Mouse (Mus musculus) liver, embryonic 14.5 days (tissue): ENCODE measurements around the gene Ube2i. TPM values are rescaled to one million over a fixed set of nuclear protein-coding genes. Genes with fewer than 3 reads are reported as not detected.

Source experiments
- ATAC-seq: fragments of 200-750 bp; cut with Nextera tagmentation; 2 replicates; pipeline ENCODE4 v1.8.0; 2017; ENCODE audit warnings: moderate number of reproducible peaks, mild to moderate bottlenecking, moderate library complexity; ENCODE audit not compliant: insufficient read depth
- DNase-seq, 3 experiments: peaks; one replicate each; pipeline ENCODE4 v3.0.0-alpha.2; 2012 to 2013; ENCODE audit warnings: low read depth in 3 of 3, low spot score in 3 of 3
- H3K27ac ChIP-seq: fragments of 300-500 bp; sonication (generic); 2 replicates; pipeline ENCODE4 v1.5.1; 2014; ENCODE audit warnings: moderate library complexity, mild to moderate bottlenecking, control low read depth, inconsistent platforms
- H3K27me3 ChIP-seq: fragments of 300-500 bp; sonication (generic); 2 replicates; pipeline ENCODE4 v1.6.1; 2014; ENCODE audit warnings: mild to moderate bottlenecking, low read length, moderate library complexity; ENCODE audit not compliant: control insufficient read depth, insufficient read depth
- H3K36me3 ChIP-seq: fragments of 300-500 bp; sonication (generic); replicated peaks from 2 replicates; pipeline ENCODE4 v1.6.1; 2014; ENCODE audit warnings: low read depth; ENCODE audit not compliant: control insufficient read depth, insufficient read depth
- H3K4me1 ChIP-seq, 2 experiments: fragments of 200-500 bp in 1 of 2; fragments of 300-500 bp in 1 of 2; sonication (generic) in 1 of 2; replicated peaks; 2 replicates each; pipeline ENCODE4 v1.6.1; 2012 to 2014; ENCODE audit warnings: antibody characterized with exemption in 1 of 2, inconsistent platforms in 1 of 2, low read length in 1 of 2; ENCODE audit not compliant: control insufficient read depth in 2 of 2, insufficient read depth in 2 of 2
- H3K4me2 ChIP-seq: fragments of 300-500 bp; sonication (generic); 2 replicates; pipeline ENCODE4 v1.6.1; 2014; ENCODE audit warnings: low read depth, mild to moderate bottlenecking, control low read depth, moderate library complexity
- H3K4me3 ChIP-seq, 2 experiments: fragments of 200-500 bp in 1 of 2; fragments of 300-500 bp in 1 of 2; sonication (generic) in 1 of 2; 2 replicates each; pipeline ENCODE4 v1.5.1; 2012 to 2014; ENCODE audit warnings: low read depth in 2 of 2, low read length in 2 of 2, mild to moderate bottlenecking in 2 of 2, control low read depth in 1 of 2, inconsistent platforms in 1 of 2, moderate library complexity in 1 of 2; ENCODE audit not compliant: insufficient read depth in 1 of 2
- H3K9ac ChIP-seq: fragments of 300-500 bp; sonication (generic); replicated peaks from 2 replicates; pipeline ENCODE4 v1.6.1; 2014; ENCODE audit warnings: mild to moderate bottlenecking, control low read depth, moderate library complexity
- H3K9me3 ChIP-seq: fragments of 300-500 bp; sonication (generic); 2 replicates; pipeline ENCODE4 v1.6.1; 2016; ENCODE audit warnings: low read length, mixed read lengths; ENCODE audit not compliant: control insufficient read depth
- CTCF ChIP-seq: IDR thresholded peaks from 2 replicates; pipeline ENCODE4 v1.5.1; 2016; ENCODE audit warnings: antibody characterized with exemption, low read depth, control low read depth
- EP300 ChIP-seq: IDR thresholded peaks from 2 replicates; pipeline ENCODE4 v1.6.1; 2016; ENCODE audit warnings: antibody characterized with exemption, low read depth
- WGBS: fragments of 180-500 bp; shearing (Covaris S2); extraction: QIAGEN DNeasy Blood & Tissue Kit; methylation state at CpG from one replicate; pipeline ENCODE4 v1.1.7; 2014; ENCODE audit not compliant: insufficient replicate concordance; 5-methylcytosine and 5-hydroxymethylcytosine counted together
- microRNA-seq: library from miRNA; unstranded; fragments of <30 nt; microRNA quantifications from one replicate; pipeline ENCODE4, GENCODE M21; 2016
- polyA plus RNA-seq, 2 experiments: library from polyadenylated mRNA; depleted of rRNA in 1 of 2; stranded (reverse) in 1 of 2; unstranded in 1 of 2; fragments of >200 nt; fragmentation: Nextera tagmentation in 1 of 2; extraction: Ambion mirVana in 1 of 2; gene quantifications; 2 replicates each; pipeline versions ENCODE4 v1.2.1 to v1.2.3; 2012 to 2014

The Ube2i gene
- polyA plus RNA-seq, 2 experiments, result 168 to 244 TPM

GRCm38 (mm10) chr17:25219492-25220295, 54.7 kb downstream of the Ube2i start:
- H3K9me3 ChIP-seq, result no peaks in the 10 kb centered on the region
- no peak overlapping the region for H3K4me2 ChIP-seq
- ATAC-seq (no peak), DNase-seq (no peak)
- no peak overlapping the region for H3K9ac ChIP-seq
- no peaks in the 10 kb centered on the region for H3K27me3 ChIP-seq
- H3K4me3 ChIP-seq, result no peak overlapping the region
- 79% methylated on average over 15 of the region's 15 CpGs for WGBS
- no peak overlapping the region for H3K27ac ChIP-seq
- H3K4me1 ChIP-seq, result peaks cover 23 to 28% of the 10 kb centered on the region in 2 experiments
- TF ChIP-seq CTCF, result no peak
- TF ChIP-seq EP300, result no peak
- H3K36me3 ChIP-seq, result no peaks in the 10 kb centered on the region; the same call in none of the 2 replicates

- H3K27ac ChIP-seq, result no peak overlapping the region
- TF ChIP-seq CTCF (no peak), EP300 (no peak)
- peaks cover 15 to 20% of the 10 kb centered on the region in 2 experiments for H3K4me1 ChIP-seq
- no peak overlapping the region for H3K4me3 ChIP-seq
- no peaks in the 10 kb centered on the region for H3K9me3 ChIP-seq
- H3K36me3 ChIP-seq, result no peaks in the 10 kb centered on the region; the same call in none of the 2 replicates
- H3K4me2 ChIP-seq, result no peak overlapping the region
- ATAC-seq (no peak), DNase-seq (no peak)
- no peak overlapping the region for H3K9ac ChIP-seq
- WGBS, result 76% methylated on average over 9 of the region's 9 CpGs
- no peaks in the 10 kb centered on the region for H3K27me3 ChIP-seq
Observed at GRCm38 (mm10) chr17:25218967-25219366, 55.5 kb downstream of the Ube2i start.

- Histone ChIP-seq H3K27me3 (no peaks in the 10 kb centered on the region), H3K4me3 (no peak overlapping the region), H3K27ac (no peak overlapping the region), H3K4me2 (no peak overlapping the region), H3K9me3 (no peaks in the 10 kb centered on the region), H3K9ac (no peak overlapping the region), H3K4me1 (no peaks in the 10 kb centered on the region), H3K36me3 (peaks cover 3% of the 10 kb centered on the region)
- 76% methylated on average over 3 of the region's 3 CpGs for WGBS
- TF ChIP-seq CTCF, result no peak
- DNase-seq (no peak), ATAC-seq (no peak)
Observed at GRCm38 (mm10) chr17:25215431-25215830, 59.0 kb downstream of the Ube2i start.

Small RNAs within 50 kb of the gene (microRNA-seq; reads per million reads assigned to microRNA genes)
- not detected for gene Mir3547

Other genes starting within 250 kb of the Ube2i start
- 3.0 and 3.1 TPM in 2 replicates for gene Tmem204, start 191.0 kb downstream of the Ube2i start, polyA plus RNA-seq (2012; rRNA removed)
- 4.3 TPM in 2 replicates for gene Tmem204, start 191.0 kb downstream of the Ube2i start, polyA plus RNA-seq (2014; fragmentation: Nextera tagmentation; extraction: Ambion mirVana)
- gene Telo2, start 158.7 kb downstream of the Ube2i start, polyA plus RNA-seq (2012; rRNA removed), result 8.0 and 8.7 TPM in 2 replicates
- gene Telo2, start 158.7 kb downstream of the Ube2i start, polyA plus RNA-seq (2014; fragmentation: Nextera tagmentation; extraction: Ambion mirVana), result 11.0 and 12.1 TPM in 2 replicates
- not detected in 2 replicates for gene Ptx4, start 153.9 kb downstream of the Ube2i start, polyA plus RNA-seq (2012; rRNA removed)
- gene Ptx4, start 153.9 kb downstream of the Ube2i start, polyA plus RNA-seq (2014; fragmentation: Nextera tagmentation; extraction: Ambion mirVana), result not detected in 2 replicates
- gene Clcn7, start 141.2 kb downstream of the Ube2i start, polyA plus RNA-seq (2012; rRNA removed), result 7.1 and 7.9 TPM in 2 replicates
- gene Clcn7, start 141.2 kb downstream of the Ube2i start, polyA plus RNA-seq (2014; fragmentation: Nextera tagmentation; extraction: Ambion mirVana), result 8.7 and 8.8 TPM in 2 replicates
- not detected in 2 replicates for gene Ccdc154, start 112.2 kb downstream of the Ube2i start, polyA plus RNA-seq (2012; rRNA removed)
- gene Ccdc154, start 112.2 kb downstream of the Ube2i start, polyA plus RNA-seq (2014; fragmentation: Nextera tagmentation; extraction: Ambion mirVana), result 0.05 TPM in 1 of 2 replicates, not detected in the other
- not detected in 2 replicates for gene Gm38655, start 99.2 kb downstream of the Ube2i start, polyA plus RNA-seq (2012; rRNA removed)
- not detected in 2 replicates for gene Gm38655, start 99.2 kb downstream of the Ube2i start, polyA plus RNA-seq (2014; fragmentation: Nextera tagmentation; extraction: Ambion mirVana)
- gene BC003965, start 90.1 kb downstream of the Ube2i start, polyA plus RNA-seq (2012; rRNA removed), result 9.9 and 13.4 TPM in 2 replicates
- gene BC003965, start 90.1 kb downstream of the Ube2i start, polyA plus RNA-seq (2014; fragmentation: Nextera tagmentation; extraction: Ambion mirVana), result 16.8 and 17.4 TPM in 2 replicates
- 34.8 and 45.6 TPM in 2 replicates for gene Unkl, start 86.2 kb downstream of the Ube2i start, polyA plus RNA-seq (2012; rRNA removed)
- 5.9 and 9.1 TPM in 2 replicates for gene Unkl, start 86.2 kb downstream of the Ube2i start, polyA plus RNA-seq (2014; fragmentation: Nextera tagmentation; extraction: Ambion mirVana)
- 11.1 and 11.2 TPM in 2 replicates for gene Gnptg, start 34.5 kb downstream of the Ube2i start, polyA plus RNA-seq (2012; rRNA removed)
- 15.6 and 17.0 TPM in 2 replicates for gene Gnptg, start 34.5 kb downstream of the Ube2i start, polyA plus RNA-seq (2014; fragmentation: Nextera tagmentation; extraction: Ambion mirVana)
- gene Tsr3, start 34.5 kb downstream of the Ube2i start, polyA plus RNA-seq (2012; rRNA removed), result 11.1 and 13.0 TPM in 2 replicates
- 17.4 and 18.5 TPM in 2 replicates for gene Tsr3, start 34.5 kb downstream of the Ube2i start, polyA plus RNA-seq (2014; fragmentation: Nextera tagmentation; extraction: Ambion mirVana)
- 0.27 and 0.63 TPM in 2 replicates for gene Baiap3, start 18.3 kb downstream of the Ube2i start, polyA plus RNA-seq (2012; rRNA removed)
- gene Baiap3, start 18.3 kb downstream of the Ube2i start, polyA plus RNA-seq (2014; fragmentation: Nextera tagmentation; extraction: Ambion mirVana), result 0.69 TPM in 1 of 2 replicates, not detected in the other
- gene Prss34, start 23.8 kb upstream of the Ube2i start, polyA plus RNA-seq (2012; rRNA removed), result 0.89 and 1.8 TPM in 2 replicates
- gene Prss34, start 23.8 kb upstream of the Ube2i start, polyA plus RNA-seq (2014; fragmentation: Nextera tagmentation; extraction: Ambion mirVana), result 0.71 and 3.6 TPM in 2 replicates
- gene Prss28, start 34.0 kb upstream of the Ube2i start, polyA plus RNA-seq (2012; rRNA removed), result not detected in 2 replicates
- not detected in 2 replicates for gene Prss28, start 34.0 kb upstream of the Ube2i start, polyA plus RNA-seq (2014; fragmentation: Nextera tagmentation; extraction: Ambion mirVana)
- gene Prss29, start 44.0 kb upstream of the Ube2i start, polyA plus RNA-seq (2012; rRNA removed), result not detected in 2 replicates
- gene Prss29, start 44.0 kb upstream of the Ube2i start, polyA plus RNA-seq (2014; fragmentation: Nextera tagmentation; extraction: Ambion mirVana), result not detected in 2 replicates
- gene Tpsab1, start 70.9 kb upstream of the Ube2i start, polyA plus RNA-seq (2012; rRNA removed), result not detected in 2 replicates
- gene Tpsab1, start 70.9 kb upstream of the Ube2i start, polyA plus RNA-seq (2014; fragmentation: Nextera tagmentation; extraction: Ambion mirVana), result not detected in 2 replicates
- gene Tpsb2, start 91.7 kb upstream of the Ube2i start, polyA plus RNA-seq (2012; rRNA removed), result 0.11 and 0.12 TPM in 2 replicates
- 0.44 TPM in 1 of 2 replicates, not detected in the other for gene Tpsb2, start 91.7 kb upstream of the Ube2i start, polyA plus RNA-seq (2014; fragmentation: Nextera tagmentation; extraction: Ambion mirVana)
- gene Tpsg1, start 94.7 kb upstream of the Ube2i start, polyA plus RNA-seq (2012; rRNA removed), result 0.51 and 0.93 TPM in 2 replicates
- gene Tpsg1, start 94.7 kb upstream of the Ube2i start, polyA plus RNA-seq (2014; fragmentation: Nextera tagmentation; extraction: Ambion mirVana), result 0.49 and 0.53 TPM in 2 replicates
- 1.2 and 1.3 TPM in 2 replicates for gene Cacna1h, start 159.2 kb upstream of the Ube2i start, polyA plus RNA-seq (2012; rRNA removed)
- gene Cacna1h, start 159.2 kb upstream of the Ube2i start, polyA plus RNA-seq (2014; fragmentation: Nextera tagmentation; extraction: Ambion mirVana), result 0.13 and 0.50 TPM in 2 replicates
- 0.07 TPM in 1 of 2 replicates, not detected in the other for gene Tekt4, start 180.0 kb upstream of the Ube2i start, polyA plus RNA-seq (2012; rRNA removed)
- 0.13 TPM in 1 of 2 replicates, not detected in the other for gene Tekt4, start 180.0 kb upstream of the Ube2i start, polyA plus RNA-seq (2014; fragmentation: Nextera tagmentation; extraction: Ambion mirVana)
- 0.01 TPM in 1 of 2 replicates, not detected in the other for gene Sstr5, start 222.7 kb upstream of the Ube2i start, polyA plus RNA-seq (2012; rRNA removed)
- not detected in 2 replicates for gene Sstr5, start 222.7 kb upstream of the Ube2i start, polyA plus RNA-seq (2014; fragmentation: Nextera tagmentation; extraction: Ambion mirVana)